Mouse (Mus musculus): ENCODE results near the gene Adgrg3.

Adgrg3 gene

GRCm38 (mm10) chr8:94992534-94992933 lies 25.0 kb upstream of the Adgrg3 start:
- DNase-seq (ENCODE audit: extremely low read depth, insufficient read length, low spot score): peak; percentile 54

DNA sequence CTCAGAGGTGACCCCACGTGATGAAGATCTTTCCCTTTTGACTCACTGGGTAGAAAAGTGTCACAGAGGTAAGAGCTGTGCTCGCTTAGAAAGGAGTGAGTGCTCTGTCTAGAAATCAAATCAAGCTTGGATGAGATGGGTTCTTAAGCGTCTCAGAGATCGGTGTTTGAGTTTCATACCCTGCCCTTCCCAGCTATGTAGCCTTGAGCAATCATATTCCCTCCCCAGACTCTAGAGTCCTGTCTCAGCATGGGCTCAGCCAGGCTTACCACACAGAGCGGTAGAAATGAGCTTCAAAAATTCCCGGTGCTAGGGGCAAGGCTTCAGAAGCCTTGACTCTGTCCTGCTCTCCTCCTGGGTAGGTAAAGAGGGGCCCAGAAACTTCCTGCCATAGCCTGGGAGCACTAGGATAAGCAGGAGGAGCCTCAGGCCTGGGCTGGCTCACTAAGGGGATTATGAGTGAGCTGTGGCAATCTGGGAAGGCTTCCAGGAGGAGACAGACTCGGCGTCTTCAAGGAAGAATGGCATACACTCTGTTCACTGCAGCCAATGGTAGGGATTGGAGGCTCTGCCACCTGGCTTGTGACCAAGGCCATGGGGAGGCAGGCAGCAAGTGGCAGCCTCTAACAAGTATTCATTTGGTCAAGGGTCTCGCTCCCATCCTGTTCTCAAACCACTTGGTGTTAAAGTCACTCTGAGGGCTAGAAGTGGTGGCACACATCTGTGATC lies 24.3 kb upstream of the Adgrg3 start:
- DNase-seq (ENCODE audit: extremely low read depth, insufficient read length, low spot score): no peak

- DNase-seq (ENCODE audit: extremely low read depth, insufficient read length, low spot score): no peak
Measured at GRCm38 (mm10) chr8:94994006-94994405, 23.5 kb upstream of the Adgrg3 start.

GRCm38 (mm10) chr8:94994510-94994909 lies 23.0 kb upstream of the Adgrg3 start:
- DNase-seq (ENCODE audit: extremely low read depth, insufficient read length, low spot score): no peak

GRCm38 (mm10) chr8:94995336-94995893 lies 22.1 kb upstream of the Adgrg3 start:
- DNase-seq (ENCODE audit: extremely low read depth, insufficient read length, low spot score): no peak

GRCm38 (mm10) chr8:94996037-94996436 lies 21.5 kb upstream of the Adgrg3 start:
- no peak for DNase-seq (ENCODE audit: extremely low read depth, insufficient read length, low spot score)

DNA sequence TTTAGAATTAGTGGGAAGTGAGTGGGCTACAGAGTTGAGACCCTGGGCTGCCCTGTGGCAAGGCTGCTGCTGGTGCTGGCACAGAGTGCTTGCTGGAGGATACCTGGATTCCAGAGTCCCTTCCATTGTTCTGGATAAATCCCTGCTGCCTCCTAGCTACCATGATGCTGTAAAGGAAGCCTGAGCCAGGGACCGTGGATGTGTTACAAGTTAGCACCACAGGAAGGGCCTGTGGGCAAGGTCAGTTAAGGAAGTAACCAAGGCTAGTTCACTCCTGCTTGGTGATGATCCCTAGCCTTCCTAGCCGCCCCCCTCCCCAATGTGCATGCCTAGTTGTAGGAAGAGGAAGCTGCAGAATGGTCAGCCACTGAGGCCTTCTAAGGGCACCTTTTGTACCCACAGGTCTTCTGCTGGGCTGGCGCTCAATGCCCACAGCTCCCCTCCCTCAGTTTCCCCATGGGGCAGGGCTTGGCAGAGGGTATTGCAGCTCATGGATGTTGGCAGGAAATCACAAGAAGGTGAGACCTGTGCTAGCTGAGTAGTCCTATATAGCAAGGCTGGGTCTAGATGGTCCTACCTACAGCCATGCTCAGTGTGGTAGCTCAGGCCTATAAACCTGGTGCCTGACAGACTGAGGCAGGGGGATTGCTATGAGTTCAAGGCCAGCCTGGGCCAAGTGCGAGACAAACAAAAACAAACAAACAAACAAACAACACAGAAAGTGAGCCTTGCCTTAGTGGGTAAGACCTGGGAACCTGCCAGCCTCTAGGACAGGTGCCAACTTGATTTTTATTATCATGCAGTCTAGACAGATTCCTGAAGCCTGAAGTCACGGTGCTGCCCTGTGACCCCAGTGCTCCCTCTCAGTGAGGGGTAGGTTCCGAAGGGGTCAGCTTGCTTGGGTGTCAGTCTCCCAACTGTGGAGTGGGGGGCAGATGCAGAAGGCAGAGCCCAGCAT lies 20.3 kb upstream of the Adgrg3 start:
- DNase-seq (ENCODE audit: extremely low read depth, insufficient read length, low spot score): no peak

DNA sequence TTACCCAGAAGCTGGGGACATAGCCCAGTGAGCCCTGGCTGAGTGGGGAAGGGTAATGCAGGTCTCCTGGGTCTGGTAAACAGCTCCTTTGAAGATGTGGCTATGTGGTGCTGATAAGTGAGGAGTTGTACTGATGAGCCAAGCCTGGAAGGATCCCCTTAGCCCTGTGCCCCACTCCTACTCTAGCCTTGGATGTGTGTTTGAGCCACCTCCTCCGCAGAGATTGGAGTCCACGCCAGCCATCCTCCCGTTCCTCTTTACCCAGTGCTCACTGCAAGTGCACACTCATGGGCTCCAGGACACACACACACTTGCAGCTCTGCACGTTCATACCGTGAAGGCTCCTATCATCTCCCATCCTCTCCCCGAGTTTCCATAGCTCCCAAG lies 19.6 kb upstream of the Adgrg3 start:
- DNase-seq (ENCODE audit: extremely low read depth, insufficient read length, low spot score): no peak

DNA sequence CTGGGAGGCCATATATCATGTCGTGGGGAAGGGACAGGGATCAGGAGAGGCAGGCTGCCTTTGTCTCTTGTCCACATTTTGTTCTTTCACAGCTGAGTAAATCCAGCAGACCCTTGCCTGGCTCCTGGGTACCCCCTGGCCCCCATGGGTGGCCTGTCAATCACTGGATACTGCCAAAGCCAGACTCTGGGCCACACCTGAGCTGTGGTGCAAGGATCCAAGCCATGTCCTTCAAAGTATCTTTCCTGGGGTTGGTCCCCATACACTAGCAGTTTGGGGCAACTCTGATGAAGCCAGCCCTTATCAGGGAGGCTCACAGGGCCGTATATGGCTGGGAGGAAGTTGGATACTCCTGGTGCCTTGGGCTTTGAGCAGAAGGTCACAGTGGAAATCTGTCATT lies 19.1 kb upstream of the Adgrg3 start:
- no peak for DNase-seq (ENCODE audit: extremely low read depth, insufficient read length, low spot score)

DNA sequence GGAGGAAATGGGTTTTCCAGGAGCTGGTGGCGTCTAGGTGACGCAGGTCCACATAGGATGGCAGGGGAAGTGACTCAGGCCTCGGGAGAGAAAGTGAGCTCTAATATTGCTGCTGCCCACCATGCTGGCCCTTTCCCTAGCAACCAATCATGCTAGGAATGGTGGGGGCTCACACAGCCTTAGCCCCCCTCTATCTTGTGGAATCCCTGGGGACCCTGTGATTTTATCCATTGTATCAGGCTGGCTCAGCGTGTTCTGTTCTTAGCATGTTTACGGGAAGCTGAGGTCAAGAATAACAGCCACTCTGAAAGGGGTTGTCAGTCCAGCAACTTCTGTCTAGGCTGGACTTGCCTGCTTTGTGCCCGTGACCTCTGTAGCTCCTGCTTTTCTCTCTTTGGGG lies 18.5 kb upstream of the Adgrg3 start:
- DNase-seq (ENCODE audit: extremely low read depth, insufficient read length, low spot score): no peak

DNA sequence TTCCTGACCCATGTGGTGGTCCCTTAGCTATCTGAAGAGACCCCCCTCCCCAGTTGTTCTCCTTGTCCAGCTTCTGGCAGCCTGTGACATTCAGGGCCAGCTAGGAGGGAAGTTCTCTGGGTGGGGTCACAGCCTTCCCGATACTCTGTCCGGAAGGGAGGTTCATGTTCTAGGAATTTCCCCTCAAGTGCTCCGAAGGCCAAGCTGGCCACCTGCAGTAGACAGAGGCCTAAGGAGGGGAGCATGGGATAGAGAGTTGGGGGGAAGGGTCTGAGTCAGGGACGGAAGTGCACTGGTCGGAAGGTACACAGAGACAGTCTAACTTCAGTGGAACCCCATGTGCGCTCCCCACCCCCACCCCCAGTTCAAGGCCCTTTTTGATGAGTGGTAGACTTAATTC lies 17.5 kb upstream of the Adgrg3 start:
- no peak for DNase-seq (ENCODE audit: extremely low read depth, insufficient read length, low spot score)

DNA sequence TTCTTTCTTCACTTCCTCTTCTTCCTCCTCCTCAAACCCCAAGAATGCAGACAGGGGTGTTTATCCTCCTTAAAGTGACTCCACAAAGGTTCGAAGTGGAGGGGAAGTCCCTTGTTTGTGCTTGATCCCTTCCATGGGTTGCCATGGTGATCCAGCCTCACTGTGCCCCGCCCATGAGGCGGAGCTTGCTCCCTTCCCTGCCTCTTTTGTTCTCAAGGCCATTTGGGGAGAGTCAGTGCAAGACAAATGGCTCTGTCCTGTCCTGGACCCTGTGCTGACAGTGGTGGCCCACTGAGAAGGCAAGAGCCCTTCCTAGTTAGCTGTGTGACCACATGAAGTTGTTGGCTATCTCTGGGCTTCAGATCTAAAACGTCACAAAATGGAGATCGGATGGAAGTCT lies 16.8 kb upstream of the Adgrg3 start:
- peak; percentile 45 for DNase-seq (ENCODE audit: extremely low read depth, insufficient read length, low spot score)

- DNase-seq (ENCODE audit: extremely low read depth, insufficient read length, low spot score): no peak
Measured at GRCm38 (mm10) chr8:95001165-95001564, 16.3 kb upstream of the Adgrg3 start.

DNA sequence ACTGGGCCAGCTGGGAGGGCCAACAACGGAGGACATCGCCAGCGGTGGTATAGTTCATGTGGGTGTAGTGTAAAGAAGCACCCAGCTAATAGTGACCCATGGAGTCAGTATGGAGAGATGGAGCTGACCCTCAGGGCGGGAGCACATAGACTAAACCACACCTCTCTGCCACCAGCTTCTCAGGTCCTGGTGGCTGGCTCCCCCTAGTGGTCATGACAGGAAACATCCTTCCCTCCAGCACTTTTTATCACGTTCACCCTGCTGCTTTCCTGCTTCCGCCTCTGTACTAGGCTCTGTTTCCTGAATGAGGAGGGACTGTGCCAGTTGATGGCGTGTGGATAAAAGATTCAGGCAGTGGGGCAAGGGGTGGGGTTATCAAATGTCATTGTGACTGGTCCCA lies 15.8 kb upstream of the Adgrg3 start:
- peak; percentile 54 for DNase-seq (ENCODE audit: extremely low read depth, insufficient read length, low spot score)

DNA sequence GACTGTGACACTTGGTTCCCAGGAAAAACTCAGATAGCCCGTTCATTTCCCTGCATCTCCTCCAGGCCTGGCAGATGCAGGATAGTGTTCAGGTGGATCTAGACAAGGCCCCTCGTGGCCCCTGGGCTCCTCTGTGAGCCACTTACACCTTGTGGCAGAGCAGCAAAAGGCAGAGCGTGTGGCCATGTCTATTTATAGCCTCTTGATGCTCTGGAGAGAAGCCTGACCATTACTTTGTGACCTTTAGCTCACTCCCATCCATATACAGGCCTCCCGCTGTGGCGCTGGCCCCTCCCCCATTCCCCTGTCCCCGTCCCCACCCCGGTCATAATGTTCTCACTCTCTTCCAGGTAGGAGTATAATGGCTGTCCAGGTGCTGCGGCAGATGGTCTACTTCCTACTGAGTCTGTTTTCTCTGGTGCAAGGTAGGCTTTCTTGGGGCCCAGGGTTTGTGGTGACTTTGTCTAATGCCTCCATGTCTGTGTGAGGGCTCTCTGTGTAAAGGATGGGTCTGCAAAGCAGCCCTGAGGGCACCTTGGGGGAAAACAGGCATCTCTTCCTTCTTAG lies 15.3 kb upstream of the Adgrg3 start:
- no peak for DNase-seq (ENCODE audit: extremely low read depth, insufficient read length, low spot score)

- peak; percentile 89 for DNase-seq (ENCODE audit: extremely low read depth, insufficient read length, low spot score)
Measured at GRCm38 (mm10) chr8:95012442-95012919, 5.0 kb upstream of the Adgrg3 start.

- no peak for DNase-seq (ENCODE audit: extremely low read depth, insufficient read length, low spot score)
Measured at GRCm38 (mm10) chr8:95015866-95016265, 1.6 kb upstream of the Adgrg3 start.

DNA sequence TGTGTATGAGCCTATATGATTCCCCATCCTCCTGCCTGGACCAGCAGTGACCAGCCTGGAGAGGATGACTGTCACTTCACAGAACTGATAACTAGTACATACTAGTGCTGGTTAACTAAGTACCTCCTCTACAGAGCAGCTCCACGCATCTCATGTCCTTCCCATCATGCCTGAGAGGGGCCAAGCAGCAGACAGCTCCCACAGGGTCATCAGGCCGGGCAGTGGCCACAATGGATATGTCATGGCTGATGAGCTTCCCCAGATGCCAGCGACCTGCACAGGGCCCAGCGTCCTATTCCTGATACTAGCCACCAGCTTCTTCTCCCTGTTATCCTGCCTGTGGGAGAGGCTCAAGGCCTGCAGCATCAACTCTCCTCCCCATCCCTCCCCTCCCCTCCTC lies 808 bp upstream of the Adgrg3 start:
- DNase-seq (ENCODE audit: extremely low read depth, insufficient read length, low spot score): no peak

DNA sequence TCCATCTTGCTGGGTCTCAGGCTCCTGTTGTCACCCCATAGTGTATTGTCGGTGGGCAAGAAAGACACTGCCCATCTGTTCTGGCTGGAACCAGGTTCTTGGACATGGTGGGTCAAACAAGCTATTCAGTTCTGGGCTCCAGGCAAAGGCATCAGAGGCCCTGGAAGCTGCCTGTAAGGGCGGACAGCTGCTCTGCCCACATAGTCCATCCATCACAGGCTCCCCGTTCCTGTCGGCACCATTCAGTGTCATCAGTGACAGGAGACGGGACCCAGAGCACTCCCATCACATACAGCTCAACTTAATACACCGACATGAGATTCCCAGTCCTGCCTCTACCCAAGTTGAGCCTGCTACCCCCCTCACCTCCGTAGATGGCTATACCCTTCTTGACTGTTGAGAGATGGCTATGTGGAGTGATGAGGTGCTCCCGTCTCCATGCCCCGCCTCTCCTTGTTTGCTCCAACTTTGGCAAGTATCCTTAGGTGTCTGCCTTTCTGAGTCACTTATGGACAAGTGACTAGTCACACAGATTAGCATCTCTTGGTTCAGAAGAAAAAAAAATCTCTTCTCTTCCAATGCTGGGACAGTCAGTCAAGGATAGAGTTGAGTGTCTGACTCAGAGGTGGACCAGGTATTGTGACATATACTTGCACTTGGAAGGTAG lies 610 bp downstream of the Adgrg3 start:
- no peak for DNase-seq (ENCODE audit: extremely low read depth, insufficient read length, low spot score)

DNA sequence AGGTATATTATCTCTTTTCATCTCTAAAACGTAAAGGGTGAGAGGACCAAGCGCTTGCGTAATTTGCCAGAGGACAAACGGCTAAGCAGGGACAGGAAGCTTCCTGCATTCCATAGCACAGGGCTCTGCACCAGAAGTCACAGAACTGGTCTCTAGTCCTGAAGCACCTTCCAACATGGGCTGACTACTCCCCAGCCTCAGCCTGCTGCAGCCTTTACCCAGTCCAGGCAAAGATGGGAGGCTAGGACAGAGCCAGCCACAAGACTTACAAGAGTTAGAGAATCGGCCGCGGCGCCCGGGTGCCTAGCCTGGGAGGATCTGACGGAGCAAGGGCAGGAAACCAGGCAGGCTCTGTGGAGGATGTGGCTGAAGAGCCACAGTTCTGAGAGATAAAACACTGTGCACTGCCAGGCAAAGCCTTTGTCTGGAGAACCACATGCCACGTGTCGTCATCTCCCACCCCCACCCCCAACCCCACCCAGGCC lies 2.8 kb downstream of the Adgrg3 start:
- DNase-seq (ENCODE audit: extremely low read depth, insufficient read length, low spot score): no peak

All from 3134 (cell line).